Mouse (Mus musculus): ENCODE results near the gene Appl2. TPM values are rescaled to one million over a fixed set of nuclear protein-coding genes. Genes with fewer than 3 reads are reported as not detected.

Gene Appl2
- polyA plus RNA-seq, 1 experiment from 2014 or later: 38.5 TPM

DNA sequence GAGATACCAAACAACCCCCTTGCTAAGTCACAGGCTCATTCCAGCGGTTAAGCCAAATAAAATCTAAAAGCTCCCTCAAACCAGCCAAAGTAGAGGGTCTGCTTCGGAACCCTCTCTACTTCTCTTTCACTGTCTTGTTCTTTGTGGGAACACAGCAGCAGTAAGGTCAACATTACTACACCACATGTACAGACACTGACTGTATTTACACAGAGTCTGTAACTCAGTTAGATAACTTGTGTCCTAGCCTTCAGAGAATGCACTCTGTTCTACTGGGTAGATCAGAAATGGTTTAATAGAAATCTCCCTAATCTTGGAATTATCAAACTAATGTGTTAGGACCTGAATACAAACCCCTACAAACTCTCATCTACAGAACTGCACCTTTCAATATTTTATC is 12.3 kb downstream of the Appl2 start:
- 91% methylated on average over 2 of the region's 2 CpGs for WGBS
- H3K4me3 ChIP-seq (replicated peaks; ENCODE audit: low read length): no peak overlapping the region

GRCm38 (mm10) chr10:83634461-83634860 is 14.1 kb downstream of the Appl2 start:
- no peak overlapping the region for H3K9ac ChIP-seq (replicated peaks; ENCODE audit: low read depth, low read length)
- H3K36me3 ChIP-seq (ENCODE audit: control insufficient read depth, insufficient read depth): no peaks in the 10 kb centered on the region
- WGBS: 40% methylated on average over 5 of the region's 5 CpGs
- no peaks in the 10 kb centered on the region for H3K9me3 ChIP-seq (ENCODE audit: control insufficient read depth, low read length)
- no peak overlapping the region for H3K4me3 ChIP-seq (replicated peaks; ENCODE audit: low read length)
- no peaks in the 10 kb centered on the region for H3K27me3 ChIP-seq (replicated peaks; ENCODE audit: control insufficient read depth, insufficient read depth, low read length)
- ATAC-seq: no peak
- H3K27ac ChIP-seq (ENCODE audit: low read length): no peak overlapping the region
- H3K4me1 ChIP-seq (replicated peaks; ENCODE audit: control insufficient read depth, insufficient read depth, low read length): peaks cover 18% of the 10 kb centered on the region
- H3K4me2 ChIP-seq (ENCODE audit: low read length): no peak overlapping the region

More for the DNA sequence above, 12.3 kb downstream of the Appl2 start:
- Histone ChIP-seq H3K27ac (ENCODE audit: low read length) (no peak overlapping the region), H3K36me3 (ENCODE audit: control insufficient read depth, insufficient read depth) (no peaks in the 10 kb centered on the region), H3K27me3 (replicated peaks; ENCODE audit: control insufficient read depth, insufficient read depth, low read length) (no peaks in the 10 kb centered on the region), H3K9ac (replicated peaks; ENCODE audit: low read depth, low read length) (no peak overlapping the region), H3K9me3 (ENCODE audit: control insufficient read depth, low read length) (no peaks in the 10 kb centered on the region), H3K4me2 (ENCODE audit: low read length) (no peak overlapping the region), H3K4me1 (replicated peaks; ENCODE audit: control insufficient read depth, insufficient read depth, low read length) (peaks cover 10% of the 10 kb centered on the region)
- no peak for ATAC-seq

GRCm38 (mm10) chr10:83632806-83633374 is 15.6 kb downstream of the Appl2 start:
- ATAC-seq: no peak
- Histone ChIP-seq H3K27me3 (replicated peaks; ENCODE audit: control insufficient read depth, insufficient read depth, low read length) (no peaks in the 10 kb centered on the region), H3K4me3 (replicated peaks; ENCODE audit: low read length) (no peak overlapping the region), H3K4me2 (ENCODE audit: low read length) (no peak overlapping the region), H3K9me3 (ENCODE audit: control insufficient read depth, low read length) (no peaks in the 10 kb centered on the region), H3K36me3 (ENCODE audit: control insufficient read depth, insufficient read depth) (no peaks in the 10 kb centered on the region), H3K9ac (replicated peaks; ENCODE audit: low read depth, low read length) (no peak overlapping the region), H3K4me1 (replicated peaks; ENCODE audit: control insufficient read depth, insufficient read depth, low read length) (peaks cover 18% of the 10 kb centered on the region), H3K27ac (ENCODE audit: low read length) (no peak overlapping the region)
- WGBS: 62% methylated on average over 7 of the region's 7 CpGs

GRCm38 (mm10) chr10:83631775-83632174 is 16.8 kb downstream of the Appl2 start:
- H3K27me3 ChIP-seq (replicated peaks; ENCODE audit: control insufficient read depth, insufficient read depth, low read length): no peaks in the 10 kb centered on the region
- no peak for ATAC-seq
- H3K9me3 ChIP-seq (ENCODE audit: control insufficient read depth, low read length): no peaks in the 10 kb centered on the region
- H3K9ac ChIP-seq (replicated peaks; ENCODE audit: low read depth, low read length): no peak overlapping the region
- no peak overlapping the region for H3K4me3 ChIP-seq (replicated peaks; ENCODE audit: low read length)
- no peaks in the 10 kb centered on the region for H3K36me3 ChIP-seq (ENCODE audit: control insufficient read depth, insufficient read depth)
- no peak overlapping the region for H3K27ac ChIP-seq (ENCODE audit: low read length)
- peaks cover 13% of the 10 kb centered on the region; the same call in 1 of the 2 replicates for H3K4me1 ChIP-seq (replicated peaks; ENCODE audit: control insufficient read depth, insufficient read depth, low read length)
- 97% methylated on average over 10 of the region's 10 CpGs for WGBS
- no peak overlapping the region for H3K4me2 ChIP-seq (ENCODE audit: low read length)

DNA sequence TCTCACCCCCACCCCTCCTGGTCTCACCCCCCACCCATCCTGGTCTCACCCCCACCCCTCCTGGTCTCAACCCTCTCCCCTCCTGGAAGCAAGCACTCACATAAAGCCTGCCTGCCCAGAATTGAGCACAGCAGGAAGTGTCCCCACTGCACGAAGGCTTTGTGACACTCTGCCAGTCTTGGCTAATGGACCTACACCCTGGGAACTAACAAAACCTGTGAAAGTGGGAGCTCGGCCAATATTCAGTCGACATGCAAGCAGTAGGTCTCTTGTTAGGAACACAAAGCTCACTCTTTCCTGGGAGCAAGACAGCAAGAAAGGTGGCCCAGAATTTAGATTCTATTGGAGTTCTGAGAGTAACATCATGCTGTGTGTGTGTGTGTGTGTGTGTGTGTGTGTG is 17.6 kb downstream of the Appl2 start:
- no peak overlapping the region for H3K4me2 ChIP-seq (ENCODE audit: low read length)
- peak; percentile 83 for ATAC-seq
- 17% methylated on average over 3 of the region's 3 CpGs for WGBS
- H3K4me1 ChIP-seq (replicated peaks; ENCODE audit: control insufficient read depth, insufficient read depth, low read length): peaks cover 13% of the 10 kb centered on the region; the same call in 1 of the 2 replicates
- H3K4me3 ChIP-seq (replicated peaks; ENCODE audit: low read length): no peak overlapping the region
- no peaks in the 10 kb centered on the region for H3K27me3 ChIP-seq (replicated peaks; ENCODE audit: control insufficient read depth, insufficient read depth, low read length)
- no peak overlapping the region for H3K27ac ChIP-seq (ENCODE audit: low read length)
- H3K9me3 ChIP-seq (ENCODE audit: control insufficient read depth, low read length): no peaks in the 10 kb centered on the region
- H3K36me3 ChIP-seq (ENCODE audit: control insufficient read depth, insufficient read depth): no peaks in the 10 kb centered on the region
- H3K9ac ChIP-seq (replicated peaks; ENCODE audit: low read depth, low read length): no peak overlapping the region

GRCm38 (mm10) chr10:83629878-83630277 is 18.7 kb downstream of the Appl2 start:
- WGBS: 93% methylated on average over 5 of the region's 5 CpGs
- H3K4me3 ChIP-seq (replicated peaks; ENCODE audit: low read length): no peak overlapping the region
- no peak overlapping the region for H3K27ac ChIP-seq (ENCODE audit: low read length)
- H3K9ac ChIP-seq (replicated peaks; ENCODE audit: low read depth, low read length): no peak overlapping the region
- no peaks in the 10 kb centered on the region for H3K9me3 ChIP-seq (ENCODE audit: control insufficient read depth, low read length)
- no peak overlapping the region for H3K4me2 ChIP-seq (ENCODE audit: low read length)
- no peaks in the 10 kb centered on the region for H3K36me3 ChIP-seq (ENCODE audit: control insufficient read depth, insufficient read depth)
- peaks cover 13% of the 10 kb centered on the region; the same call in 1 of the 2 replicates for H3K4me1 ChIP-seq (replicated peaks; ENCODE audit: control insufficient read depth, insufficient read depth, low read length)
- no peak for ATAC-seq
- no peaks in the 10 kb centered on the region for H3K27me3 ChIP-seq (replicated peaks; ENCODE audit: control insufficient read depth, insufficient read depth, low read length)

DNA sequence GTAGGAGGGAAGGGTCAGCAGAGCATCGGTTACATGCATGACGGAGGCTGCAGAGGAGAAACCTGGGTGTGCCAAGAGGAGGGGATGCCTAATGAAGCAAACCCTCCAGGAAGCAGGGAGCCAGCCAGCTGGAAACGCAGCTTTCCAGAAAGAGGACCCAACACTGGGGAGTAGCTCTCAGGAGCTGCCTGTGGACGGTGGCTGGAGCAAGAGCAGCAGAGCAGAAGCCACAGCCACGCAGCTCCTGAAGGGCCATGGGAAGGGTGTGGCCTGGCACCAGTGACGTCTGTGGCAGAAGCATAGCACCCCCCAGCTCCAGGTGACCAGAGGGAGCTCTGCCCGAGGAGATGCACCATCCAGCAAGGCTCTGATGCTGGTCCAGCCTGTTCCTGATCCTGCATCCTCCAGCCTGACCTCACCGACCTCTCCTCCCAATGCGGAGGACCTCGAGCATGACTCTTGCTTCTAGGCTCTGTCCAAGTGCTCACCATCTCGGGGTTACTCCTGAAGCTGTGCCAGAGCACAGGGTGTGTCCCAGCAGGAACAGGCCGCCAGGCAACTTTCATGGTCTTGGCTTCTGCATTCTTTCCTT is 19.3 kb downstream of the Appl2 start:
- no peaks in the 10 kb centered on the region for H3K36me3 ChIP-seq (ENCODE audit: control insufficient read depth, insufficient read depth)
- no peak overlapping the region for H3K9ac ChIP-seq (replicated peaks; ENCODE audit: low read depth, low read length)
- H3K4me3 ChIP-seq (replicated peaks; ENCODE audit: low read length): no peak overlapping the region
- H3K4me1 ChIP-seq (replicated peaks; ENCODE audit: control insufficient read depth, insufficient read depth, low read length): peaks cover 9% of the 10 kb centered on the region; the same call in 1 of the 2 replicates
- H3K27ac ChIP-seq (ENCODE audit: low read length): no peak overlapping the region
- no peaks in the 10 kb centered on the region for H3K27me3 ChIP-seq (replicated peaks; ENCODE audit: control insufficient read depth, insufficient read depth, low read length)
- no peak overlapping the region for H3K4me2 ChIP-seq (ENCODE audit: low read length)
- no peaks in the 10 kb centered on the region for H3K9me3 ChIP-seq (ENCODE audit: control insufficient read depth, low read length)
- WGBS: 81% methylated on average over 12 of the region's 12 CpGs
- no peak for ATAC-seq

DNA sequence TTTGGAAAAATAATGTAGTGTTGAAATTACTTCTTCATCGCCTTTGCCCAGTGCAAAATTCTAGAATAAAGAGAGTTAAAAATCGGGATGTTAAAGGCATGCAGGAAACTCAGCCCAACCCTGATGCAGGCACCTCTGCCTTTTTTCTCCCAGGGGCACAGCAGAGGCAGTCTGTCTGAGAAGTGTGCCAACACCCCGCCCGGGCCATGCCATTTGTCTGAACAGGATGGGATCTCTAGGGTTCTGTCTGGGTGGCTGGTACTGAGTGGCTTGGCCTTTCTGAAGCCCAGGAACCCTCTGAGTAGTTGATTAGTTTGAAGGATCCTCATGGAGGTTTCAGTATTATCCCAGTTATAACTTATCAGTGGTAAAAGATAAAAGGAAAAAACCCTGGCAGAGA is 20.3 kb downstream of the Appl2 start:
- 96% methylated on average over 4 of the region's 4 CpGs for WGBS
- Histone ChIP-seq H3K9me3 (ENCODE audit: control insufficient read depth, low read length) (no peaks in the 10 kb centered on the region), H3K4me3 (replicated peaks; ENCODE audit: low read length) (no peak overlapping the region), H3K4me2 (ENCODE audit: low read length) (no peak overlapping the region), H3K4me1 (replicated peaks; ENCODE audit: control insufficient read depth, insufficient read depth, low read length) (peaks cover 8% of the 10 kb centered on the region; the same call in 1 of the 2 replicates), H3K9ac (replicated peaks; ENCODE audit: low read depth, low read length) (no peak overlapping the region), H3K27ac (ENCODE audit: low read length) (no peak overlapping the region), H3K27me3 (replicated peaks; ENCODE audit: control insufficient read depth, insufficient read depth, low read length) (no peaks in the 10 kb centered on the region), H3K36me3 (ENCODE audit: control insufficient read depth, insufficient read depth) (no peaks in the 10 kb centered on the region)
- ATAC-seq: no peak

GRCm38 (mm10) chr10:83627113-83627687 is 21.3 kb downstream of the Appl2 start:
- Histone ChIP-seq H3K9ac (replicated peaks; ENCODE audit: low read depth, low read length) (no peak overlapping the region), H3K4me3 (replicated peaks; ENCODE audit: low read length) (no peak overlapping the region), H3K27ac (ENCODE audit: low read length) (no peak overlapping the region), H3K4me1 (replicated peaks; ENCODE audit: control insufficient read depth, insufficient read depth, low read length) (peaks cover 8% of the 10 kb centered on the region; the same call in 1 of the 2 replicates), H3K27me3 (replicated peaks; ENCODE audit: control insufficient read depth, insufficient read depth, low read length) (no peaks in the 10 kb centered on the region), H3K36me3 (ENCODE audit: control insufficient read depth, insufficient read depth) (no peaks in the 10 kb centered on the region), H3K9me3 (ENCODE audit: control insufficient read depth, low read length) (no peaks in the 10 kb centered on the region), H3K4me2 (ENCODE audit: low read length) (no peak overlapping the region)
- 93% methylated on average over 9 of the region's 9 CpGs for WGBS
- no peak for ATAC-seq

Data from forebrain, embryonic 16.5 days (tissue).